Mouse (Mus musculus) heart, adult 2 months (tissue): Measurements from ENCODE around the gene Rnase1.

Experiments
- CTCF ChIP-seq: fragments of 200-600 bp; IDR thresholded peaks from 2 replicates; pipeline ENCODE4 v1.8.1; 2022; ENCODE audit warnings: antibody characterized with exemption, mild to moderate bottlenecking, moderate library complexity
- EP300 ChIP-seq: fragments of 200-500 bp; IDR thresholded peaks from 2 replicates; pipeline ENCODE4 v1.6.1; 2011; ENCODE audit warnings: low read depth, low read length, control low read depth; ENCODE audit not compliant: insufficient read depth

GRCm38 (mm10) chr14:51113916-51114560 lies 32.5 kb downstream of the Rnase1 start, which contains the start of gene Eddm3b:
- TF ChIP-seq CTCF (no peak), EP300 (no peak)
